Mouse (Mus musculus) T-cell, adult 2 months (primary cell): ENCODE measurements around the gene Dnajc19.
"Not testable (repeated sequence)": the region's sequence is repeated elsewhere in the genome, so short reads cannot be mapped to it uniquely, and the experiment has no call there.

Experiments
- DNase-seq: peaks from one replicate; pipeline ENCODE4 v3.0.0; 2022; ENCODE audit warnings: low spot score

Gene Dnajc19

GRCm38 (mm10) chr3:34080900-34081662 is at the start of gene Dnajc19:
TSS of gene Dnajc19 (minus strand) at chr3:34081321.
- DNase-seq = peak; percentile 85

DNA sequence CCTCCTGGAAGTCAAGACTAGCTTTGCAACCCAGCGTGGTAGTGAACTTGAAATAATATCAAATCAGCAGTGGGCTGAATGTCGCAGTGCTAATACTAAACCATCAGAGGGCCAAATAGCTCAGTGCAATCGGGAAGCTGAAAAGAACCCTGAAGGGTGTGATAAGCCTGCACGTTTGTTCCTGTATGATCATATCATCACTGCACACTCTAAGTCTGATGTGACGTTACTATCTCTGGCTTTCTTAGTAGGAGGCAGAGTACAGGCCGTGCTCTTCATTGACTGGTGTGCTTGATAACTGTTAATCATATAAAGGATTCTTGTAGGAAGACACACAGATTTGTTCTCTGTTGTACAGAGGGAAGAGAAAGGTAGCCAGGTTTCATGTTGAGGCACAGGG is 48.8 kb upstream of the Dnajc19 start:
- DNase-seq = no peak

DNA sequence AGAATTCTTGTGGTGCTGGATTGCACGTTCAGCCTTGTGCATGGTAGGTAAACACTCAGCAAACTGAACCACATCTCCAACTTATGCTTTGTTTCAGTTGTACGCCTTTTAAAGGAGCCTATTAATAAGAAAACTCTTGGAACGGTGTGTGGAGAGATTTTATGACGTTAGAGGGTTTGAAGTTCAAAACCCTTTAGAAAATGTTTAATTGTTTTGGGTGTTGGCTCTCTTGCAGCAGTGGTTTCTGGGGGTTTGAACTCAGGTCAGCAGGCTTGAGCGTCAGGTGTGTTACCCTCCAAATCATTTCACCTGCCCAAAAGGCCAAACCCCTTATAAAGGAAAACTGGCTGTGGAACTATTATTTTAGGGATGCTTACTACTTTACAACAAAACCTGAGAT is 40.2 kb upstream of the Dnajc19 start:
- DNase-seq = no peak

DNA sequence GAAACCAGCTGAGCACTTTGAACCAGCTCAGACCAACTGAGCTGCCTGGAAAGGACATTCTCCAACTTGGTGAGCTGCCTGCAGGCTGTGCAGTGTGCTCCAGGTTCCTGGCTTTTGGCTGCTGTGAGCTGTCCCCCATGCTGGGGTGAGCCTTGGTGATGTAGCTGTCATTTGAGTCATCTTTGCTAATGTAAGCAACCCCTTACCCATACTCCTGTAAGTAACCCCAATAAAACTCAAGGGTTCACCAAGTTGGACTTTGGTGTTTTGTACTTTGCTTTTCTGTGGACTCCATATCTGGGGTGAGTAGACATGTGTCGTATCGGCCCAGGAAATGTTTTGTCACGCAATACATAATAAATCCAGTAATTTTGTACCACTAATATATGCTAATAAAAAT is 39.7 kb upstream of the Dnajc19 start:
- DNase-seq = no peak

GRCm38 (mm10) chr3:34119869-34120268 is 38.7 kb upstream of the Dnajc19 start:
- DNase-seq = no peak

DNA sequence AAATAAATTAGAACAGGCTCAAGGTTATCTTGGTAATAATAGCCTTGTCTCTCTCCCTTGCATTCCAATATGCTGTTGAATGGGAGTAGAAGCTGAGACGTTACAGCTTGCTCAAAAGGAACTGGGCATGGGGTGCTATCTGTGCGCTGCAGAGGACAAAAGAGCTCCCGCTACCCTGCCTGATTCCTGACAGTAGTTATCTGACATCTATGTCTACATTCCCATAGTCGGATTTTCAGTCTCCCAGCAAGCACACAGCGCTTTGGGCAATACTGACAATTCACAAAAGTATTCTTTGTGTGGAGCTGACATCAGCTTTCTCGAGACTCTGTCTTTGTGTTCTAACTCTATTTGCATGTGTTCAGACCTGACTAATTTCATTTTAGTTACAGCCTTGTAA is 34.7 kb upstream of the Dnajc19 start:
- no peak for DNase-seq

DNA sequence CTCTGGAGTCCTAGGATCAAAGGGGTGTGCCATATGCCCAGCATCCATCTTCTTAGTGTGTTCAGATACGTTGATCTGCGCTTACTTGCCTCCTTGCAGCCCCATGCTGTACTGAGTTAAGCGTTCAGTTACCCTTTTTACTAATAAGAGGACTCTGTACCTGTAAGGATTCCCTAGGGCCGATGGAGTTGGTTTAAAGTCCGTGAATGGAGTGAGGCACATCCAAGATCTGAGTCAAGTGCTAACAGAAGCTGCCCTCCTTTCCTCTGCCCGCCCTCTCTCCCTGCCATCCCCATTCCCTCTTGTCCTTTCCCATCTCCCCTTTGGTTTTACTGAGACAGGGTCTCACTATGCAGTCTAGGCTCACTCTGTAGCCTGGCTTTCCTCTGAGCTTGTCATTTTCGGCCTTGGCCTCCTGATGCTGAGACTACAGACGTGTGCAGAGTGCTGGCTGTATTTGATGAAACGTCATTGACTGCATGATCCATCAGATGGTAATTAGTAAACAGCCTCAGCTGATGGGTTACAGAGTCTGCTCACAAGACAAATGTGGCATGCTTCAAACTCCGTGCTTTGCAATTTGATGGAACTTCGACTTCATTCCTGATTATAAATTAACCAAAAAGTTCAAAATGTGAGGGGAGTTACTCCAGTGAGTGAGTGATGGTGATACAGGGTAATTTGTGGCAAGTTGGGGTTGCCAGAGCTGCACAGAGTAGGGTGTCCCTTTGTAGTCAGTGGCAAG is 31.0 kb upstream of the Dnajc19 start:
- DNase-seq = no peak

DNA sequence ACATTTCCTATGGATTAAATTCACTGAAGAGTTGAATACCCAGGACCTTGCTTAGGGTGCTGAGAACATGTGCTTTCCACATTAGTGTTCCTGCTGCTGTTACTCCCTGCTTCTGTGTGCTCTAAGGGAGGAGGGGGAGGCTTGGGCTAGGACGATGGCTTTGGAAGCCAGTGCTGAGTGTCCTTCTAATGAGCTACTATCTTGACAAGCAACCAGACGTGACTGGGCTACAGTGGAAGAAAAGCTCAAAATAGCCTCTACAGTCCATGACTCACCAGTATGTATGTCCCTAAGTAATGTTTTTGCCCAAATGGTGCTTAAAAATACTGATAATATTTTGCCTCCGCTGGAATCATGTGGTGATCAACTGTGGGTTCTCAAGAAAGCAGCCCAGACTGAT is 26.5 kb upstream of the Dnajc19 start:
- no peak for DNase-seq

DNA sequence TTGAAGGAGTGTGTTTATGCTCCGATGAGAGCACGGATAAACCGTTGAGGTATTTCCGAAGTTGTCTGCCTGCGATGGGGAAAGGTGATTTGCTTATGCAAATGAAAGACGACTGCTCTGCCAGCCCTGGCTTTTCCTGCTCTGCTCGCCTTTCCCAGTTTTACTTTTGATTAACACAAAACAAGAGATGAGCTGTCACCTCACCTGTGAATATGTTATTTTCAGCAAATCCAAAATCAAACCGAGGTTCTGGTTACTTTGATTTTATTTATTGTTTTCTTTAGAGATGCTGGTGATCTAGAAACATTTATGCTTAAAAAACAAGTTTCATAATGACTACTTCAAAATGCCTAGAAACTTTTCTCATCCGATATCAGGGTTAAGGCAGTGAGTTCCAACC is 25.3 kb upstream of the Dnajc19 start:
- DNase-seq = no peak

DNA sequence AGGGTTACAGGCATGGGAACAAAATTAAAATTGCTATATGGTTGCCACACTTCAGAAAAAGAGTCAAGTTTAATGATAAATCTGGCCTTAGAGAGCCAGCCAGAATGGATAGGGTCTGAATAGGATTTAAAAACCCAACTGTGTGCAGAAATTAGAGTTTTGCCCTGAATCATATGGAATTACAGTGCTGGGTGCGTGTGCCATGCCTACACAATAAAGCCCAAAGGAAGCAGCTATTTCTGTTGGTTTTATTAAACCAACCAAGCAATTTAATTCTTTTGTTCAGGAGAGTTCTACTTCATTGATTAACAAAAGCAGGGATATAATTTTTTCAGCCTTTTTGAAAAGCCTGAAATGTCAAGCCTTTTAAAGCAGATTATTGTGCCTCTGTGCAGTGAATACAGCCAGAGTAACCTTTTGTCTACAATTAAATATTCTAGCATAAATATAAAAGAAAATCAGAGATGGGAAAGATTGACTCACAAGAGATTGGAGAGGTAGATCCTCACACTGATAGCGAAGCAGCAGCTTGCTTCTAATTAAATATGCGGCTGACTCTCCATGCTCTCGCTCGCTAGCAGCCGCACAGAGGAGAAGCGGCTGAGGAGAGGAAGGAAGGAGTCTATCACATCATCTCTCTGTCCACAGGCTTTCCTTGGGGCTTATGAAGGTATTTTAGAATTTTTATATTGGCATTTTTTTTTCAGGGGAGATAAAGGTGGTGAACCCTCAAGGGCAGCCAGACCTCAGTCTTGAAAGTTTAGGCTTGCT is 23.0 kb upstream of the Dnajc19 start:
- no peak for DNase-seq

DNA sequence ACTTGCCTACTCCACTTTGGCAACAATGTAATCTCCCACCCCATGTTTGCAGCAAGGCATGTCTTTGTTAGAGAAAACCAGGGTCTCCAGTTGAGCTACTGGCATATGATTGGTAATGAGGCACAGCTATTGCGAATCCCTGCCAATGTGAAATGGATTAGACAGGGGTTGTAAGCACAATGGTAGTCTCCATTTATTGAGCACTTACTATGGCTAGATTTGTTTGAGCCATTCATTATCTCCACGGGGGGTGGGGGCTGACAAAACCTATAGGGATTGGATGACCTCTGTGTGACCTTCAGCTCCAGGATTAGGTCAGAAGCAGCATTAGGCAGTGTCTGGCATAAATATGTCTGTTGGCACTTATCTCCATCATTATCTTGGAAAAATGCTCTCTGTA is 21.8 kb upstream of the Dnajc19 start:
- DNase-seq = no peak

DNA sequence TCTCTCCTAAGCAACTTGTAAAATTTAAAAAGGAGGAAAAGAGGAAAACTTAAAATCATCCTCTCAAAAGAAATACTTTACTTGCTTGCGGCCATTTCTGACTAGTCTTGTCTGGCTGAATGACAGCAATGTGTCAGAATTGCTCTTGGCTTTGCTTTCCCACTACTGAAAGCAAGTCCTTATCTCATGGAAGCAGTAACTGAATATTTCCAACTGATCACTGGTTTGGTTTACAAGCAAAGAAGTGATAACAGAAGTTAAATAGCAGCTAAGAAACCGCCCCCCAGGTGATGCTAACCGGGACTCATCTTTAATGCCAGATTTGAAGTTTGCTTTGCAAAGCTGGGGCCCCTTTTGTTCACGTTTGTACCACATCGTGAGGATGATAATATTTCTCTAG is 2.5 kb upstream of the Dnajc19 start:
- DNase-seq = no peak

DNA sequence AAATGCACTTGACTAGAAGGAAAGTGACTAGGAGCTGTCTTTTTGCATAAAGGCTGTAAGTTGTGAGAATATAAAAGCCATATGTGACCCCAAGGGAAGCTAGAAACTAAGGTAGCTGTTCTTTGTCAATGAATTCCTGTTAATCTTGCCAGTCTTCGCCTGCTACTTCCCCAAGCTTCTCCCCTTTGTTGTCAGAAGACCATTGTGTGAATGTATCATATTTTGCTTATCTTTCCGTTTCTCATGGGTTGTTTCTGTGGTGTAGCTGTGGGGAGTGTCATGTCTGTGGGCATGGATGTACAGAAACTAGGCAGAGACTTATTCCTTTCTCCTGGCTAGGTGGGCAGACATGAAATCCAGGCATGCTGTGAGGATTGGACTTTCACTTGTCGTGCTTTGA is 808 bp upstream of the Dnajc19 start:
- DNase-seq = no peak

GRCm38 (mm10) chr3:34076058-34076759 is 4.9 kb downstream of the Dnajc19 start:
- no peak for DNase-seq

DNA sequence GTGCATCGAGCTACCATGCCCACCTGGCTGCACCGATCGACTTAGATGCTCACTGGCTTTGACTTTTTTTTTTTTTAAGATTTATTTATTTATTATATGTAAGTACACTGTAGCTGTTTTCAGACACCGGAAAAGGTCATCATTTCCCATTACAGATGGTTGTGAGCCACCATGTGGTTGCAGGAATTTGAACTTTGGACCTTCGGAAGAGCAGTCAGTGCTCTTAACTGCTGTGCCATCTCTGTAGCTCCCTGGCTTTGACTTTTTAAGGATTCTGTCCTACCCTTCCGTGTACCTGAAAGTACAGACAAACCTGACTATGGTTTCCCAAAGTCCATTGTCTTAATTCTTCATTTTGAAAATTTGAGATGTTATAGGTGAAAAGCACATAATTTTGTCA is 8.4 kb downstream of the Dnajc19 start:
- DNase-seq = no peak

DNA sequence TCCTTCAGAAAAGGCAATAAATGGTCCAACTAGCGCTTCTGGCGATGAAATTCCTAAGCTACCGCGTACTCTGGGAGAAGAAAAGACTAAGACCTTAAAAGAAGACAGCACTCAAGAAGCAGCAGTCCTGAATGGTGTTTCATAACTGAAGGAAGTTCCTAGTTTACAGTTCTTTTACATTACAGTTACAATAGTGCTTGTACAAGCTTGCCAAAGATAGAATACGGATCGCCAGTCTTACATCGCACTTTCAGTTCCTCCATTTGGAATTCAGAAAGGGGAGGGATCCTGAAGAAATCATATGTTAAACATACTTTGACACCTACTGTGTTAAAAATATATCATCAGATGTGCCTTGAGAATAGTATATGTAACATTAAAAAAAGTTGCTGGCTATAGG is 12.2 kb downstream of the Dnajc19 start:
- DNase-seq = not testable (repeated sequence)

DNA sequence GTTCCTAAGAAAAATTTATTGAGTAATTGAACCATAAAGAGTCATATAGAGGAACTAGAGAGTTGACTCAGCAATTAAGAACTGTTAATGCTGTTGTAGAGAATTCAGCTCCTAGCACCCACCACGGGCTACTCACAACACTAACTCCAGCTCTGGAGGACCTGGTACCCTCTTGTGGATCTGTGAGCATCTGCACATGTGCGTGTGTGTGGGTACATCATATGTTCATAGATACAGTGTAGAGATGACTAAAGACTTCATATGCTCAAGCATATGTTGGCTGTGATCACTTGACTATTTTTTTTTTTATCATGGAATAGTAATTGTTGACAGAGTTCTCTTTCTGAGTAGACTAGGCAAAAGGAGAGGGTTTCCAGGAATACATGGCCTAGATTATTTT is 18.8 kb downstream of the Dnajc19 start:
- DNase-seq = no peak

DNA sequence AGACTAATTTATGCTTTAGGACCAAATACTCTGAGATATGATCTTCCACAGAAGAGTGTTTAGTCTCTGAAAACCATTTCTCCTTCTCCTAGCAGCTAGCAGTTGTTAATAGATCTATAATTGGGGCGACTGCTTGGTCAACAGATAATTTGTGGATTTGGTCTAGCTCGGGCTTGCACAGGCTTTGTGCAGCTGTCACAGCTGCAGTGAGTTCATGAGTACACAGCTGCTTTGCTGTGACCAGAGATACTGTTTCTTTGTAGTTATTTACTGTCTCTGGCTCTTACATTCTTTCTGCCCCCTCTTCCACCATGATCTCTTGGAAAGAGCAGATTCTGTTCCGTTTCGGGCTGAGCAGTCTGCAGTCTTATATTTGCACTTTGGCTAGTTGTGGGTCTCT is 39.1 kb downstream of the Dnajc19 start:
- DNase-seq = no peak

DNA sequence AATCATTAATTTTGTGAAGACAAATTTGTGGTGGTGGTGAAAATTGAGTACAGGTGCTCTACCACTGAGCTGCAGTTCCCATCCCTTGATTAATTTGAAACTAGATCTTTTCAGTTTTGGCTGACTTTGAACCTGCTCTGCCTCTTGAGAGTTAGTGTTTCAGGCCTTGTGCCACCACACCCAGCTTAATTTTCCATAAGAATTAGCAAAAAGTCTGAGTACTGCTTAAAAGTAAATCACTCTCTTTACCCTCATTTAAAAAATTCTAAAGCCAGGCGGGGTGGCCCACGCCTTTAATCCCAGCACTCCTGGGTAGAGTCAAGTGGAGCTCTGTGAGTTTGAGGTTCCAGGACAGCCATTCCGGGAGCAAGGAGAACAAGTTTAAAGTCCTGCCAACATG is 45.4 kb downstream of the Dnajc19 start:
- no peak for DNase-seq

GRCm38 (mm10) chr3:34034803-34035202 is 46.3 kb downstream of the Dnajc19 start:
- DNase-seq = no peak

GRCm38 (mm10) chr3:34033720-34034364 is 47.3 kb downstream of the Dnajc19 start:
- no peak for DNase-seq

- DNase-seq = no peak
Measured at GRCm38 (mm10) chr3:34030601-34031000, 50.5 kb downstream of the Dnajc19 start.
